Comparison of ENCODE assay signal across 10 mouse cellular contexts in genomic region chr14:106075181-106076064, GRCm38 (mm10). TPM values are rescaled to one million over a fixed set of nuclear protein-coding genes. Genes with fewer than 3 reads are reported as not detected.
DNase-seq lines count a peak whose midpoint lies in the region; ATAC-seq lines count a peak whose summit lies in the region.
"Had no signal": no experiment of that assay in that cellular context is flagged by ENCODE, and none has a peak within 500 bp of the region (broad histone marks: within the 10 kb centered on the region; RNA-seq: fewer than 3 reads in every experiment).

No protein-coding gene starts in this region.

- H3K4me1 ChIP-seq in embryonic facial prominence, embryonic 14.5 days (ENCODE audit: control insufficient read depth, insufficient read depth, low read length): peaks cover 7% of the 10 kb centered on the region; the same call in 1 of the 2 replicates

- peak; percentile 3 for DNase-seq in lung, adult 18-20 months
- no peak for DNase-seq in lung, postnatal 14 days
- DNase-seq in embryonic facial prominence, embryonic 14.5 days (ENCODE audit: low spot score): peak; percentile 88
- DNase-seq in heart, postnatal 4 days: peak; percentile 12
- peak; percentile 11 for DNase-seq in lung, postnatal 10 days
- no peak for DNase-seq in layer of hippocampus, postnatal 10 days (ENCODE audit: low spot score in 2 of 2)
- DNase-seq in adrenal gland, postnatal 14 days: no peak

- H3K27me3 ChIP-seq in embryonic facial prominence, embryonic 14.5 days (replicated peaks; ENCODE audit: control insufficient read depth, insufficient read depth, low read length): no peaks in the 10 kb centered on the region
- H3K27me3 ChIP-seq: embryonic facial prominence, embryonic 13.5 days had no signal

- no peaks in the 10 kb centered on the region for H3K36me3 ChIP-seq in embryonic facial prominence, embryonic 14.5 days (ENCODE audit: control insufficient read depth, insufficient read depth, low read length)
- H3K36me3 ChIP-seq: embryonic facial prominence, embryonic 13.5 days had no signal

- H3K9me3 ChIP-seq in embryonic facial prominence, embryonic 14.5 days (ENCODE audit: control insufficient read depth, low read length): no peaks in the 10 kb centered on the region
- H3K9me3 ChIP-seq: embryonic facial prominence, embryonic 13.5 days had no signal

- no peak overlapping the region for H3K4me3 ChIP-seq in embryonic facial prominence, embryonic 14.5 days (ENCODE audit: low read depth, low read length)
- H3K4me3 ChIP-seq: embryonic facial prominence, embryonic 13.5 days had no signal

- 0 out of 2 replicates have a peak overlapping the region, but pooled peaks have one; percentile 12 for H3K27ac ChIP-seq in embryonic facial prominence, embryonic 14.5 days (replicated peaks; ENCODE audit: low read depth, low read length)
- H3K27ac ChIP-seq: embryonic facial prominence, embryonic 13.5 days had no signal

- ATAC-seq in embryonic facial prominence, embryonic 14.5 days (ENCODE audit: low read depth): peak; percentile 91
- ATAC-seq: Patski had no signal

- no peak overlapping the region for H3K4me2 ChIP-seq in embryonic facial prominence, embryonic 14.5 days (ENCODE audit: low read depth, low read length)
- H3K4me2 ChIP-seq: embryonic facial prominence, embryonic 13.5 days had no signal

- WGBS in embryonic facial prominence, embryonic 14.5 days: 58% methylated on average over 3 of the region's 3 CpGs

- H3K9ac ChIP-seq in embryonic facial prominence, embryonic 14.5 days (ENCODE audit: low read depth, low read length): no peak overlapping the region
- H3K9ac ChIP-seq: embryonic facial prominence, embryonic 13.5 days had no signal

RNA-seq across cellular contexts. Expression of gene Trim52, which starts 30.6 kb away (rescaled TPM):
- polyA plus RNA-seq in embryonic facial prominence, embryonic 14.5 days (2014; fragmentation: Nextera tagmentation; extraction: Ambion mirVana): not detected in 2 replicates
- not detected for total RNA-seq in heart, postnatal 4 days (2021)
- not detected for total RNA-seq in layer of hippocampus, postnatal 10 days (2021)
- not detected in 2 replicates for total RNA-seq in adrenal gland, postnatal 14 days (2021)
- polyA plus RNA-seq: limb, embryonic 11.5 days; Patski had no signal

Comparison
In these comparisons a context has a peak if more than half of its experiments do, and no peak if none do; other contexts are left out.
1. DNase-seq: peak in lung, adult 18-20 months (2 of 2), embryonic facial prominence, embryonic 14.5 days (single experiment), heart, postnatal 4 days (single experiment) and lung, postnatal 10 days (single experiment); none in lung, postnatal 14 days (single experiment), layer of hippocampus, postnatal 10 days (0 of 2) and adrenal gland, postnatal 14 days (single experiment).